Mouse (Mus musculus): ENCODE results near the gene Tsr1. TPM values are rescaled to one million over a fixed set of nuclear protein-coding genes. Genes with fewer than 3 reads are reported as not detected.

The Tsr1 gene
- polyA plus RNA-seq, 1 experiment: 6.4 TPM

DNA sequence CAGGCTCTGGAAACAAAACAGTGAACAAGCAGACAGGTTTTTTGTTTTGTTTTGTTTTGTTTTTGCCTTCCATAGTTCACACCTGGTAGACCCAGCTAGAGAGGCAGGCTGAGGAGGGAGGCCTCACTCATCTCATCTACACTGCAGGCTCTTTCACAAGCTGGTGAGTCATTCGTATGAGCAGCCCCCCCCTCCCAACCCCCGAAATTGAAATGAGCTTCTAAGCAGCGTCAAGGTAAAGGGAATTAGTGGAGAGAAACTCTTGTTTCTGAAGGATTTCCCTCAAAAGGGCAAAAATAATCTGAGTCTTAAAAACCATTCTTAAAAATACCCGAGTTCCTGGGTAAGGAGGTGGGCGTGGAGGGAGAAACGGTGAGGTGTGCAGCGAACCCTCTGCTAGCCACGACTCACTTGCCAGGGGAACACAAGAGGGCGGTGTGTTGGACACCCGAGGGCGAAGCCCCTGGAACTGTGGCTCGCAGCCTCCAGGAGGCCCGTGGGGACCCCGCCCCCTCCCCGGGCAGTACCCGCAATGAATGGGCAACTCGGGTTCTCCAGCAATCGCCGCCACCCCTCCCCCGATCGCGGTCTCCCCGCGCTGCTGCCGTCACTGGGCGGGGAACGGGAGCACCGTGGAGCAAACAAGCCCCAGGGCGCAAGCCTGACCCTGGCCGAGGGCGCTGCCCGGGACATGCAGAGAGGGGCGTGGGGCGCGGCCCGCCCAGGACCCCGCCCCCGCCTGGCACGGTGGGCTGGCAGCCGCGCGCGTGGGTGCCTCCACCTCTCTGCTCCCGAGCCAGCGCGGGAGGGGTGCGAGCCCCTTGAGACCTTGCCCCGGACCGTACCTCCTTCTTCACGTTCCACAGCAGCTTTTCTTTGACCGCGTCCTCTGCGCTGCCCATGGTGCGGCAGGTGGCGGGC, 1.6 kb upstream of the Tsr1 start:
- peaks cover 59% of the 10 kb centered on the region for H3K4me1 ChIP-seq
- peak overlapping the region; percentile 99 for H3K4me3 ChIP-seq (replicated peaks)
- TF ChIP-seq FLI1 (IDR thresholded peaks at IDR 0.05; ENCODE audit: low read length) (no peak), GATA1 (IDR thresholded peaks at IDR 0.05; ENCODE audit: borderline replicate concordance, low read length) (no peak)
- H3K27me3 ChIP-seq (replicated peaks): no peaks in the 10 kb centered on the region
- H3K36me3 ChIP-seq (replicated peaks; ENCODE audit: low read length): peaks cover 19% of the 10 kb centered on the region
- H3K9me3 ChIP-seq: no peaks in the 10 kb centered on the region

DNA sequence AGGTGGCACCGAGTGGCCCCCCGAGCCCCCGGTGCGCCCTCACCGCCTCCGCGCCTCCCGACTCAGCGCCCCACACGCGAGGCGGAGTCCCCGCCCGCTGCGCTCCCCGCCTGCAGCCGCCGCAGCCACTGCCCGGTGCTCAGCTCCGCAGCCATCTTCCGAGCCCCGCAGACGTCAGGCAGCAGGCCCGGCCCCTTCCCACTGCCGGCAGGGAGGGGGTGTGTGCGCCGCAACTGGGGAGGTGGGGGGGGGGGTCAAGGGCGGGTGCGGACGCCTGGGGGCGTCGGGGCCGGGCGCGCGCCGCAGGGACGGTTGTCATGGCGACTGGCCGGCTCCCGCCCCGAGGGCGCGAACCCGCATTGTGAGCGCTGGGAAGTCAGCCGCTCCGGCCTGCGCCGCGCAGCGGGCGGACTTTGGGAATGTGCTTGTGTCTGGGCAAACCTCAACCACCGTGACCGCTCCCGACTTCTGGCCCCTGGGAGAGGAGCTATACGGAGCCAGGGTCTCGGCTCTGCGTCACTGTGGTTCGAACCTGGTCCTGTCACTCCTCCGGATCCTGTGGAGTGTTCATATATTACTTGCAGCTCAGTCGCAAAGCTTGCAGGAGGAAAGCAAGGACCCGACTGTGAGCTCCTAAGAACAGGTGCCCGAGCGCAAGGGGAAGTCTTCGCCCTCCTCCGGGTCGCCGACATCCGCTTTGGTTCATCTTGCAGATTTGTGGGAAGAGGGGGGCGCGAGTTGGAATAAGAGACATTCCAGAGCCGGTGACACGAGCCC, 782 bp upstream of the Tsr1 start, which contains the start of gene Sgsm2:
Gene Sgsm2, minus strand, starts transcription at position 160 of the 777 bp plus-strand sequence.
- Histone ChIP-seq H3K4me1 (peaks cover 61% of the 10 kb centered on the region), H3K9me3 (no peaks in the 10 kb centered on the region), H3K4me3 (replicated peaks) (peak within 1 kb of the TSS; percentile 99), H3K27me3 (replicated peaks) (no peaks in the 10 kb centered on the region), H3K36me3 (replicated peaks; ENCODE audit: low read length) (peaks cover 28% of the 10 kb centered on the region)
- TF ChIP-seq FLI1 (IDR thresholded peaks at IDR 0.05; ENCODE audit: low read length) (no peak), GATA1 (IDR thresholded peaks at IDR 0.05; ENCODE audit: borderline replicate concordance, low read length) (no peak)

DNA sequence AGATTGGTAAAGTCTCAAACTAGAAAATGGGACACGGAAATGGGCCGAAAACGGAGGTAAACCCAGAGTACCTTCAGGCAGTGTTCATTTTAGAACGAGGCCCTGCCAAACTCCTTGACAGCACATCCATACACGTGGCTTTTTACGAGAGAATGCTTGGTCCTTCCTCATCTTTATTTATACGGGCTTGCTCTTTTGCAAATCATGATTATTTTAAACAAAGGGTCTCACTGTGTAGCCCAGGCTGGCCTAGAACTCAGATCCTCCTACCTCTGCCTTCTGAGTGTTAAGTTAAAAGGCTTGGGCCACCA, 601 bp downstream of the Tsr1 start:
- no peak for TF ChIP-seq FLI1 (IDR thresholded peaks at IDR 0.05; ENCODE audit: low read length)
- no peak for TF ChIP-seq GATA1 (IDR thresholded peaks at IDR 0.05; ENCODE audit: borderline replicate concordance, low read length)
- peaks cover 41% of the 10 kb centered on the region for H3K36me3 ChIP-seq (replicated peaks; ENCODE audit: low read length)
- H3K9me3 ChIP-seq: no peaks in the 10 kb centered on the region
- peaks cover 61% of the 10 kb centered on the region for H3K4me1 ChIP-seq
- H3K27me3 ChIP-seq (replicated peaks): no peaks in the 10 kb centered on the region
- H3K4me3 ChIP-seq (replicated peaks): peak overlapping the region; percentile 99

DNA sequence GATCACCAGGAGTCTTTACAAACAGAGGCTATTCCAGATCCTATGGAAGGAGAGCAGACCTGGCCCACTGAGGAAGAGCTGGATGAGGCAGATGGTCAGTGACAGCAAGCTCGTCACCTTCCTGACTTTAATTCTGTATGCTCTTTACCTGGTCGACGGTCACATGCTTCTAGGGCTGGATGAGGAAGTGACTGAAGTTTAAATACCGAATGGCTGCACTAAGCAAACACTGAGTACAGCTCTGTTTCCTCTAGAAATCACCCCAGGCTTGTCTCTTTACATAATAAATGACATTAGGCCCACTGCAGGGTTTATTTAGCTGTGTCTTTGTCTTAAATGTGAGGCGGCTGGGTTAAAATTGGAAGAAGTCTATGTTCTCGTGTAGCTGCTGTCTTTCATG, 3.7 kb downstream of the Tsr1 start:
- TF ChIP-seq GATA1 (IDR thresholded peaks at IDR 0.05; ENCODE audit: borderline replicate concordance, low read length) (no peak), FLI1 (IDR thresholded peaks at IDR 0.05; ENCODE audit: low read length) (no peak)
- H3K4me3 ChIP-seq (replicated peaks): no peak overlapping the region
- H3K36me3 ChIP-seq (replicated peaks; ENCODE audit: low read length): peaks cover 72% of the 10 kb centered on the region
- H3K9me3 ChIP-seq: no peaks in the 10 kb centered on the region
- H3K27me3 ChIP-seq (replicated peaks): no peaks in the 10 kb centered on the region
- peaks cover 44% of the 10 kb centered on the region for H3K4me1 ChIP-seq

DNA sequence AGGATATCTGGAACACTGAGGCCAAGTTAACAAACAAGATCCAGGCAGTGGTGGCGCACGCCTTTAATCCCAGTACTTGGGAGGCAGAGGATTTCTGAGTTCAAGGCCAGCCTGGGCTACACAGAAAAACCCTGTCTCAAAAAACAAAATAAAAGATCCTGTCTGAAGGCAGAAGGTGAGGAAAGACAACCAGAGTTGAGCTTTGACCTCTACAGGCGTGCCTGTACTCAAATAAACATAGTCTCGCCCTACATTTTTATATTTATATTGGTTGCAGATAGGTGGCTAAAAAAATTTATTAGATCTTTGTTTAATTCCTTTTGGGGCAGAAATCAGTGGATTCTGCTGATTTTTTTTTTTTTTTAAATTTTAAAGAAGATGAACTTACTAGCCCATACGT, 4.5 kb downstream of the Tsr1 start:
- H3K27me3 ChIP-seq (replicated peaks): no peaks in the 10 kb centered on the region
- H3K36me3 ChIP-seq (replicated peaks; ENCODE audit: low read length): peaks cover 81% of the 10 kb centered on the region
- H3K4me1 ChIP-seq: peaks cover 38% of the 10 kb centered on the region
- no peaks in the 10 kb centered on the region for H3K9me3 ChIP-seq
- no peak for TF ChIP-seq FLI1 (IDR thresholded peaks at IDR 0.05; ENCODE audit: low read length)
- no peak for TF ChIP-seq GATA1 (IDR thresholded peaks at IDR 0.05; ENCODE audit: borderline replicate concordance, low read length)
- no peak overlapping the region for H3K4me3 ChIP-seq (replicated peaks)

DNA sequence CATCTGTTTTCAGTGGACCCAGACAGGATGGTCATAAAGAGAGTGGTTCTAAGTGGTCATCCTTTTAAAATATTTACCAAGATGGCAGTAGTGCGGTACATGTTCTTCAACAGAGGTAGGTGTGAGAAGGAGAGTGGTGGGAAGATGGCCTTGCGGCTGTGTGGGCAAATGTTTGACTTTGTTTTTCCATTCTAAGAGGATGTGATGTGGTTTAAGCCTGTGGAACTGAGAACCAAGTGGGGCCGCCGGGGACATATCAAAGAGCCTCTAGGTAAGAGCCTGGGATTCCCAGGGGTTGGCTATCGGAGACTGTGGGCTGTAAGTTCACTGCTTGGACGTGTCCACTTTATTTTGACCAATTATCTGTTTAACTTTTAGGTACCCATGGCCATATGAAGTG, 10.0 kb downstream of the Tsr1 start:
- Histone ChIP-seq H3K4me1 (peaks cover 8% of the 10 kb centered on the region), H3K27me3 (replicated peaks) (no peaks in the 10 kb centered on the region), H3K4me3 (replicated peaks) (no peak overlapping the region), H3K36me3 (replicated peaks; ENCODE audit: low read length) (peaks cover 85% of the 10 kb centered on the region), H3K9me3 (no peaks in the 10 kb centered on the region)
- TF ChIP-seq FLI1 (IDR thresholded peaks at IDR 0.05; ENCODE audit: low read length) (no peak), GATA1 (IDR thresholded peaks at IDR 0.05; ENCODE audit: borderline replicate concordance, low read length) (no peak)

DNA sequence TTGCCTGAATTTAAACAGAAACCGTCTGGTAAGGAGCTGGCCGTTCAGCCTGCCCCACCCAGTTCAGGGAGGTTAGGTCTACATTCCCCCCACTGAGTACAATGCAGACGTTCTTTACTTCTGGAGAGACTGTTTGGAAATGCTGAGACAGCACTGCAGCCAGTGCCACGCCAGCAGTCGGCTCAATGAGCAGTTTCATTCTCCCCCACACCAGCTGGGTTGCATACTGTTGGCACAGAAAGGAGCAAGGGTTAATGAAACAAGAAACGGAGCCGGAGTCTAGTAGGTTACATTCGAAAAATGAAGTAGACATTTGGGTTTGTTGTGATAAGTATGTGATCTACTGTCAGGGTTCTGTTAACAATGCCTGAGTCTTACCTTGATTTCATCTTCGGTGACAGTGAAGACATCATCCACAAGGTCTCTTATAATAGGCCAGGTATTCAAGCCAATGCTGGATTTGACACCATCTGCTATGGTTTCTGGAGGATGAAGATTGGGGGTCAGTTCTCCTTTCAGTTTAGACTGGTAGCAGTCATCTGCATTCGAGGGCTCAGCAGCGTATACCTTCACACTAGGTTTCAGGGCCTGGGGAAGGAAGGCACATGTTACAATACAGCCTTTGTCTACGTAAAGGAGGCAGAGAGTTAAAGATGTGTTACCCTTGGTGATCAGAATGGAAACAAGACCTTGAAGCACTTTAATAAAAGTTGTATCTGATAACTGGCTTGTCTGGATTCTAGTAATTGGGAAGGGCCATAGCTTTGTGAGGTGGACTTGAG, 10.9 kb downstream of the Tsr1 start:
- Histone ChIP-seq H3K9me3 (no peaks in the 10 kb centered on the region), H3K4me1 (peaks cover 8% of the 10 kb centered on the region), H3K27me3 (replicated peaks) (no peaks in the 10 kb centered on the region), H3K36me3 (replicated peaks; ENCODE audit: low read length) (peaks cover 76% of the 10 kb centered on the region), H3K4me3 (replicated peaks) (no peak overlapping the region)
- TF ChIP-seq FLI1 (IDR thresholded peaks at IDR 0.05; ENCODE audit: low read length): no peak
- TF ChIP-seq GATA1 (IDR thresholded peaks at IDR 0.05; ENCODE audit: borderline replicate concordance, low read length): no peak

DNA sequence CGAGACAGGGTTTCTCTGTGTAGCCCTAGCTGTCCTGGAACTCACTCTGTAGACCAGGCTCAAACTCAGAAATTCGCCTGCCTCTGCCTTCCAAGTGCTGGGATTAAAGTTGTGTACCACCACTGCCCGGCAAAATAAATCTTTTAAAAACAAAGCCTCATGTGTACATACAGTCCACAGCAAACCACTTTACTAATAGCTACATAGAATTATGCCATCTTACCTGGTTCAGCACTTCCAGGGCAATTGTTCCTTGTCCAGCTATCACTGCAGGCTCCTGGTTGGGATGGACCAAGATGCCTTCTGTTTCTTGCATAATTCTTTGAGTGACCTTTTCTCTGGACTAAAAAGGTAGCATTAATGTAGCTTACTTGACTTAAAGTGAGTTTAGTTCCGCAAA, 12.1 kb downstream of the Tsr1 start:
- TF ChIP-seq FLI1 (IDR thresholded peaks at IDR 0.05; ENCODE audit: low read length) (no peak), GATA1 (IDR thresholded peaks at IDR 0.05; ENCODE audit: borderline replicate concordance, low read length) (no peak)
- Histone ChIP-seq H3K4me3 (replicated peaks) (no peak overlapping the region), H3K36me3 (replicated peaks; ENCODE audit: low read length) (peaks cover 64% of the 10 kb centered on the region), H3K9me3 (no peaks in the 10 kb centered on the region), H3K27me3 (replicated peaks) (no peaks in the 10 kb centered on the region), H3K4me1 (peaks cover 8% of the 10 kb centered on the region)

DNA sequence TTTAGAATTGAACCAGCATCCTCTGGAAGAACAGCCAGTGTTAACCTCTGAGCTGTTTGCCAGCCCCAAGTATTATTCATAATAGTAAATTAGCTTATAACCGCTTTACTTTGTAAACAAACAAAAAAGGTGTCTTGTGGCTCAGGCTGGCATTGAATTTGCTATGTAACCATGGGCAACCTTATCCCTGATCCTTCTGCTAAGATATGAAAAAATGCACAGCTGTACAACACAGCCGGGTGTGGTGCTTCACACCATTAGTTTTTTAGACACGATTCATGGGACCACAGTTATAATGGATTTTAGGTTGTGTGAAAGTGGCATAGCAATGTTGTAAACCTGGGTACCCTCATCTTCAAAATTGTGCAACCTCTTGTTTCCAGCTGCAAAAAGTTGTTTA, 14.6 kb downstream of the Tsr1 start:
- H3K4me1 ChIP-seq: peaks cover 8% of the 10 kb centered on the region
- peaks cover 45% of the 10 kb centered on the region for H3K36me3 ChIP-seq (replicated peaks; ENCODE audit: low read length)
- TF ChIP-seq GATA1 (IDR thresholded peaks at IDR 0.05; ENCODE audit: borderline replicate concordance, low read length) (no peak), FLI1 (IDR thresholded peaks at IDR 0.05; ENCODE audit: low read length) (no peak)
- no peaks in the 10 kb centered on the region for H3K9me3 ChIP-seq
- H3K4me3 ChIP-seq (replicated peaks): no peak overlapping the region
- no peaks in the 10 kb centered on the region for H3K27me3 ChIP-seq (replicated peaks)

Data from megakaryocyte, embryonic 14.5 days (primary cell).